Mouse (Mus musculus): ENCODE results near the gene Cog2.

DNA sequence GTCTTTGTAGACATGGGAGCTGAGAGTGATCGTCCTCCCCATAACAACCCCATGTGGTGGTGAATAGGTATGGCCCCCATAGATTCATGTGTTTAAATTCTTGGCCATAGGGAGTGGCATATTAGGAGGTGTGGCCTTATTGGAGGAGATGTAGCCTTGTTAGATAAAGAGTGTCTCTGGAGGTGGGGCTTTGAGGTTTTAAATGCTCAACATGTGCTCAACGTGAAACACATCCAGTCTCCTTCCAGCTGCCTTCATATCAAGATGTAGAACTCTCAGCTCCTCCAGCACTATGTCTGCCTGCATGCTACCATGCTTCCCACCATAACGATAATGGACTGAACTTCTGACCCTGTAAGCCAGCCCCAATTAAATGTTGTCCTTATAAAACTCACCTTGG lies 4.5 kb upstream of the Cog2 start:
- TF ChIP-seq POLR2A (IDR thresholded peaks at IDR 0.05; ENCODE audit: borderline replicate concordance, extremely low read depth, low read depth, low read length) (no peak), CTCF (IDR thresholded peaks at IDR 0.05; ENCODE audit: insufficient read depth, low read length) (no peak)

All from lung, adult 2 months (tissue).